Mouse (Mus musculus) stomach, embryonic 14.5 days (tissue): ENCODE measurements around the gene Pde4b. TPM values are rescaled to one million over a fixed set of nuclear protein-coding genes. Genes with fewer than 3 reads are reported as not detected.

Source experiments
- ATAC-seq: fragments of 200-750 bp; cut with Nextera tagmentation; 2 replicates; pipeline ENCODE4 v1.8.0; 2017; ENCODE audit warnings: low read depth, moderate TSS enrichment; ENCODE audit not compliant: insufficient number of reproducible peaks, insufficient read depth, low FRiP score
- H3K27ac ChIP-seq: fragments of 300-500 bp; sonication (generic); 2 replicates; pipeline ENCODE4 v1.5.1; 2014; ENCODE audit warnings: mild to moderate bottlenecking, low read length, moderate library complexity, mixed read lengths
- H3K27me3 ChIP-seq: fragments of 300-500 bp; sonication (generic); 2 replicates; pipeline ENCODE4 v1.6.1; 2014; ENCODE audit warnings: low read length, control low read depth, mixed read lengths; ENCODE audit not compliant: control insufficient read depth, insufficient read depth
- H3K36me3 ChIP-seq: fragments of 300-500 bp; sonication (generic); 2 replicates; pipeline ENCODE4 v1.6.1; 2014; ENCODE audit warnings: mild to moderate bottlenecking, control low read depth, low read length, moderate library complexity, mixed read lengths; ENCODE audit not compliant: control insufficient read depth, insufficient read depth
- H3K4me1 ChIP-seq: fragments of 300-500 bp; sonication (generic); 2 replicates; pipeline ENCODE4 v1.6.1; 2014; ENCODE audit warnings: low read length, control low read depth, mixed read lengths; ENCODE audit not compliant: control insufficient read depth, insufficient read depth
- H3K4me2 ChIP-seq: fragments of 300-500 bp; sonication (generic); replicated peaks from 2 replicates; pipeline ENCODE4 v1.6.1; 2014; ENCODE audit warnings: low read depth, low read length, control low read depth
- H3K4me3 ChIP-seq: fragments of 300-500 bp; sonication (generic); 2 replicates; pipeline ENCODE4 v1.5.1; 2014; ENCODE audit warnings: low read depth, low read length, control low read depth
- H3K9ac ChIP-seq: fragments of 300-500 bp; sonication (generic); replicated peaks from 2 replicates; pipeline ENCODE4 v1.6.1; 2014; ENCODE audit warnings: low read depth, mild to moderate bottlenecking, control low read depth, low read length, moderate library complexity, mixed read lengths
- H3K9me3 ChIP-seq: fragments of 300-500 bp; sonication (generic); 2 replicates; pipeline ENCODE4 v1.6.1; 2016; ENCODE audit warnings: low read depth, low read length, control low read depth; ENCODE audit not compliant: control insufficient read depth
- WGBS: fragments of 180-500 bp; shearing (Covaris S2); extraction: QIAGEN DNeasy Blood & Tissue Kit; methylation state at CpG from one replicate; pipeline ENCODE4 v1.1.7; 2014; 5-methylcytosine and 5-hydroxymethylcytosine counted together
- polyA plus RNA-seq: library from polyadenylated mRNA; unstranded; fragments of >200 nt; fragmentation: Nextera tagmentation; extraction: Ambion mirVana; gene quantifications from 2 replicates; pipeline ENCODE4 v1.2.1, GENCODE M21; 2014

Pde4b gene
- polyA plus RNA-seq, 1 experiment from 2014 or later = 16.5 TPM

GRCm38 (mm10) chr4:102408938-102409337, 321.6 kb downstream of the Pde4b start:
- WGBS = 32% methylated on average over 4 of the region's 4 CpGs
- ATAC-seq = no peak

GRCm38 (mm10) chr4:102413101-102413500, 325.8 kb downstream of the Pde4b start:
- no peaks in the 10 kb centered on the region for H3K27me3 ChIP-seq
- 93% methylated on average over 2 of the region's 2 CpGs for WGBS

More at GRCm38 (mm10) chr4:102408938-102409337, 321.6 kb downstream of the Pde4b start:
- H3K27me3 ChIP-seq = no peaks in the 10 kb centered on the region
- no peak overlapping the region for H3K4me3 ChIP-seq
- H3K4me2 ChIP-seq = no peak overlapping the region
- peaks cover 7% of the 10 kb centered on the region for H3K4me1 ChIP-seq
- H3K9ac ChIP-seq = no peak overlapping the region
- H3K9me3 ChIP-seq = no peaks in the 10 kb centered on the region
- no peaks in the 10 kb centered on the region for H3K36me3 ChIP-seq
- H3K27ac ChIP-seq = no peak overlapping the region

GRCm38 (mm10) chr4:102413794-102414193, 326.5 kb downstream of the Pde4b start:
- Histone ChIP-seq H3K4me2 (no peak overlapping the region), H3K36me3 (no peaks in the 10 kb centered on the region), H3K4me3 (no peak overlapping the region), H3K9me3 (no peaks in the 10 kb centered on the region), H3K9ac (no peak overlapping the region), H3K4me1 (peaks cover 2% of the 10 kb centered on the region; the same call in 1 of the 2 replicates), H3K27me3 (no peaks in the 10 kb centered on the region), H3K27ac (no peak overlapping the region)
- 46% methylated on average over 4 of the region's 4 CpGs for WGBS
- no peak for ATAC-seq

More at GRCm38 (mm10) chr4:102413101-102413500, 325.8 kb downstream of the Pde4b start:
- no peak overlapping the region for H3K4me2 ChIP-seq
- H3K27ac ChIP-seq = no peak overlapping the region
- H3K4me1 ChIP-seq = peaks cover 4% of the 10 kb centered on the region; the same call in 1 of the 2 replicates
- H3K36me3 ChIP-seq = no peaks in the 10 kb centered on the region
- no peak for ATAC-seq
- H3K4me3 ChIP-seq = no peak overlapping the region
- no peaks in the 10 kb centered on the region for H3K9me3 ChIP-seq
- H3K9ac ChIP-seq = no peak overlapping the region

GRCm38 (mm10) chr4:102414610-102415009, 327.3 kb downstream of the Pde4b start:
- Histone ChIP-seq H3K4me3 (no peak overlapping the region), H3K27me3 (no peaks in the 10 kb centered on the region), H3K9ac (no peak overlapping the region), H3K27ac (no peak overlapping the region), H3K9me3 (no peaks in the 10 kb centered on the region), H3K4me1 (no peaks in the 10 kb centered on the region), H3K4me2 (no peak overlapping the region), H3K36me3 (no peaks in the 10 kb centered on the region)
- ATAC-seq = no peak
- WGBS = 84% methylated on average over 4 of the region's 4 CpGs

- 28% methylated on average over 11 of the region's 11 CpGs for WGBS
- Histone ChIP-seq H3K4me1 (no peaks in the 10 kb centered on the region), H3K4me3 (no peak overlapping the region), H3K36me3 (no peaks in the 10 kb centered on the region), H3K27me3 (no peaks in the 10 kb centered on the region), H3K4me2 (peak overlapping the region; percentile 19; the same call in 1 of the 2 replicates), H3K9ac (no peak overlapping the region), H3K9me3 (no peaks in the 10 kb centered on the region), H3K27ac (no peak overlapping the region)
- no peak for ATAC-seq
Measured at GRCm38 (mm10) chr4:102420794-102421397, 333.6 kb downstream of the Pde4b start.

- H3K27ac ChIP-seq = no peak overlapping the region
- no peaks in the 10 kb centered on the region for H3K9me3 ChIP-seq
- 49% methylated on average over 18 of the region's 18 CpGs for WGBS
- no peaks in the 10 kb centered on the region for H3K27me3 ChIP-seq
- H3K4me3 ChIP-seq = no peak overlapping the region
- peak overlapping the region; percentile 19; the same call in 1 of the 2 replicates for H3K4me2 ChIP-seq
- H3K9ac ChIP-seq = no peak overlapping the region
- no peaks in the 10 kb centered on the region for H3K4me1 ChIP-seq
- H3K36me3 ChIP-seq = no peaks in the 10 kb centered on the region
- ATAC-seq = no peak
Measured at GRCm38 (mm10) chr4:102421398-102421859, 334.1 kb downstream of the Pde4b start.

- no peak for ATAC-seq
- no peaks in the 10 kb centered on the region for H3K27me3 ChIP-seq
- H3K27ac ChIP-seq = no peak overlapping the region
- no peak overlapping the region for H3K9ac ChIP-seq
- H3K4me3 ChIP-seq = no peak overlapping the region
- H3K4me2 ChIP-seq = no peak overlapping the region
- WGBS = 75% methylated on average over 3 of the region's 3 CpGs
- H3K36me3 ChIP-seq = no peaks in the 10 kb centered on the region
- H3K4me1 ChIP-seq = no peaks in the 10 kb centered on the region
- no peaks in the 10 kb centered on the region for H3K9me3 ChIP-seq
Measured at GRCm38 (mm10) chr4:102424104-102424503, 336.8 kb downstream of the Pde4b start.

- Histone ChIP-seq H3K27ac (no peak overlapping the region), H3K9ac (no peak overlapping the region), H3K4me1 (0 out of 2 replicates have a peak, but pooled peaks cover 6% of the 10 kb centered on the region), H3K4me2 (no peak overlapping the region), H3K9me3 (no peaks in the 10 kb centered on the region), H3K36me3 (no peaks in the 10 kb centered on the region), H3K27me3 (no peaks in the 10 kb centered on the region), H3K4me3 (no peak overlapping the region)
- 22% methylated on average over 3 of the region's 3 CpGs for WGBS
- ATAC-seq = no peak
Measured at GRCm38 (mm10) chr4:102425422-102425821, 338.1 kb downstream of the Pde4b start.
